Mouse (Mus musculus) CD4-positive, CD25-positive, alpha-beta regulatory T cell (primary cell): ENCODE results near the gene Nags. TPM values are rescaled to one million over a fixed set of nuclear protein-coding genes. Genes with fewer than 3 reads are reported as not detected.

Experiments used
- polyA plus RNA-seq: library from polyadenylated mRNA; unstranded; fragments of 100-300 nt; shearing (Covaris generic); gene quantifications from one replicate; pipeline ENCODE4 v1.2.1, GENCODE M21; 2017

Gene Nags
- polyA plus RNA-seq = not detected

DNA sequence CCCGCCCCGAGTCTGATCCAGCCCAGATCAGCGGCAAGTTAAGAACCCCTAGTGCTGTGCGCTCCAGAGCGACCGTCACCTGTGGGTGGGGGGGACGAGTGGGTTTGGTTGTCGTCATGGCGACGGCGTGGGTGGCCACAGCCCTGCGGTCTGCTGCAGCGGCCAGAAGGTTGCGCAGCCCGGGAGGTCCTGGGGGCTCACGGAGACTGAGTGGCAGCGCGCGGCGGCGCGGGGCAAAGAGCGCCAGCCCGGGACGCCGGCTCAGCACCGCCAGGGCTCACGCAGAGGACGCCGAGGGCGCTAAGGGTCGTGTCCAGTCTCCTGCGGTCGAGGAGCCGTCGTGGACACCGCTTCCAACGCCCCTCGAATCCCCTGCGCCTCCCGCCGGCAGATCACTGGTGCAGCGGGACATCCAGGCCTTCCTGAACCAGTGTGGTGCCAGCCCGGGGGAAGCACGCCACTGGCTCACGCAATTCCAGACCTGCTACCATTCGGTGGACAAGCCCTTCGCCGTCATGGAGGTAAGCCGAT is at the start of gene Nags:
Gene Nags, plus strand, starts transcription at position 43 of the 531 bp plus-strand sequence.

DNA sequence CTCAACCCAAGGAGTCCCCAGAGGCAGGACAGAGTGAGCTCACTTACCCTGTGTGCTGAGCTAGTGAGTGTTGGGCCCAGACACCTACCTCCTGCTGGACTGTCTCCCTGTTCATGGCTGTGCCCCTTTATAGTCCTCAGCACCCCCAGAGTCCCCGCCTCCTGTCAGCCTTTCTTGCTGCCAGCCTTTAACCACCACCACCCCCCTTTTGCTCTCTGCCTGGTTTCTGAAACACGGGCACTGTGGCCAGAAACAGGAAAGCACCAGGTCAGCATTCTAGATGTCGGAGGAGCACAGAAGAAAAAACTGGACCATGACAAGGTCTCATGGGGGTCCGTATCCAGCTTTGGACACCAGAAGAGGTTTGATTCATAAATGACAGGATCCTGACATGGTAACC is 44.1 kb upstream of the Nags start, which contains the start of gene Ppy:
Gene Ppy, minus strand, starts transcription at position 101 of the 400 bp plus-strand sequence.

DNA sequence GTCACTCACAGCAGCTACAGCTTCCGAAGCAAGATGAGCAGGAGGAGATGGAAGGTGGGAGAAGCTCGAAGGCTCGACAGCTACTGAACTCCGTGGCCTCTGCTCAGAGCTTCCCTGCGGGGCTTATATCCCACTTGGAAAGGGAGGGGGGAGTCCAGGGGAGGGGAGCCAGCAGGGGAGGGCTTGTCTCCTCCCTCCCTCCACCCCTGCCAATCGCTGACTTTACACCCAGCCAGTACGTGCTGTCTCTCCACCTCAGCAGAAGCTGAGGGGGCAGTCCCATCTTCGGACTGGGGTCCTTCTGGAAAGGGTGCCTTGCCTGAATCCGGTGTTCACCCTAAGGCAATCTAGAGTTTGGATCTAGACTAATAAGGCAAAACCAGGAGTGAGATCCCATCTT is 37.6 kb upstream of the Nags start, which contains the start of gene Pyy:
Gene Pyy, minus strand, starts transcription at position 101 of the 400 bp plus-strand sequence.

DNA sequence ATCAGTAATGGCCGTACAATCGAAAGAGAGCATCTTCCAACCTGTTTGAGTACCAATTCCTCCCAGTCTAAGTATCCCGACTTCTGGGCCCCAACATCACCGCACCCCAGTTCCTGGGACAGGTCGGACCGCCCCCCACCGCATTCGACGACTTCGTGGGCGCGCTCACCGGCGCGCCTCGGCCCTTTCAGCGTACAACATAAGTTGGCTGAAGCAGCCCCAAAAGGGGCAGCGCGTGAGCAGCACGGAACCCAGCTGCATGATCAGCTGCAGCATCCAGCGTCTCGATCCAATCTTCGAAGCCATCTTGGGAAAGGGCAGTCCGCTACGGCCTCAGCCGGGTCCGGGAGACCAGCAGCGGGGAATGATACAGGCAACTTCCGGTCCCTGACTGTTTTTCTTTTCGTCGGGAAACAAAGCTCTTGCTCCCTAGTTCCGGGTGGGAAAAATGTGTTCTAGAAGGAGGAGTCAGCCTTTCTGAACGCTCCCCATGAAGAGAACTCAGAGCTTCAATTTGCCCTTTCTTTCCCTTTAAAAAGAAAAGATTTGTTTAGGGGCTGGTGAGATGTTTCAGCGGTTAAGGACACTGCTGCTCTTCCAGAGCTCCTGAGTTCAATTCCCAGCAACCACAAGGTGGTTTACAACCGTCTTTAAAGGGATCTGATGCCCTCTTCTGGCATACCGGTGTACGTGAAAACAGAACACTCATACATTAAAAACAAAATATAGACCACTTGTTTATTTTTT is 10.9 kb downstream of the Nags start, which contains the start of gene Tmem101:
Gene Tmem101, minus strand, starts transcription at position 366 of the 747 bp plus-strand sequence.

DNA sequence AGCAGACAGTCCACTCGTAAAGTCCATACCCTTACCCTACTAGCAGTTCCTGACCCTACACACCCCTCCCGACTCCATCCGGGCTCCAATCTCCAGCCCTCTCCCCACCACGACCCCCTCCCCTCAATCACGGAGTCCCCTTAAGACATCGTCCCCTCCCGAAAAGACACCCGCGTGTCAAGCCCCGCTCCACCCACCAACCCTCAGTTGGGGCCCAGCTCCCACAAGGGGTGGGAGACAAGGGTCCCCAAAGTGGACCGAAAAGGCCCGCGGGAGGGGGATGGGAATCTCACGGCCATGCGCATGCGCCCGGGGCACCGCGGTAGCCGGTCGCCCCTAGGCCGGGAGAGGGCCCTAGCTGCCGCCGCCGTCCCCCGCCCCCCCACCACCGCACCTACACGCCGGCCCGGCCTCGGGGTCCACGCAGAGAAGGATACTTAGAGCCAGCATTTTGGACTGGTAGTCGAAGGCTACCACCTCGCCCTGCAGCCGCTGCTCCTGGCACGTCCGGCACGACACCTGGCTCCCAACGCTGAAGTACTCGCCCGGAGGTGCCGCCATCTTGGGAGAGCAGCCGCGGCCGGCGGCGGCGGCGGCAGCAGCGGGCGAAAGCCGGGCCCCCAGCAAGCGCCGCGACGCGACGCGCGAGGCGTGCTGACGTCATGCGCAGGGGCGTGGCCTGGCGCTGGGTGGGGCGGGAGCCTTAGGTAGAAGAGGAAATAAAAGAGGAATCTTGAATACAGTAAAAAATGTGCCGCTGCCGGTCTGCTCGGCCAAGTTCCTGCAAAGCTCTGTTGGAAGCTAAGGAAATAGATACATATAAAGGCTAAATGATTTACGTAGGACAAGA is 39.6 kb downstream of the Nags start, which contains the start of gene Lsm12:
Gene Lsm12, minus strand, starts transcription at position 651 of the 850 bp plus-strand sequence.

DNA sequence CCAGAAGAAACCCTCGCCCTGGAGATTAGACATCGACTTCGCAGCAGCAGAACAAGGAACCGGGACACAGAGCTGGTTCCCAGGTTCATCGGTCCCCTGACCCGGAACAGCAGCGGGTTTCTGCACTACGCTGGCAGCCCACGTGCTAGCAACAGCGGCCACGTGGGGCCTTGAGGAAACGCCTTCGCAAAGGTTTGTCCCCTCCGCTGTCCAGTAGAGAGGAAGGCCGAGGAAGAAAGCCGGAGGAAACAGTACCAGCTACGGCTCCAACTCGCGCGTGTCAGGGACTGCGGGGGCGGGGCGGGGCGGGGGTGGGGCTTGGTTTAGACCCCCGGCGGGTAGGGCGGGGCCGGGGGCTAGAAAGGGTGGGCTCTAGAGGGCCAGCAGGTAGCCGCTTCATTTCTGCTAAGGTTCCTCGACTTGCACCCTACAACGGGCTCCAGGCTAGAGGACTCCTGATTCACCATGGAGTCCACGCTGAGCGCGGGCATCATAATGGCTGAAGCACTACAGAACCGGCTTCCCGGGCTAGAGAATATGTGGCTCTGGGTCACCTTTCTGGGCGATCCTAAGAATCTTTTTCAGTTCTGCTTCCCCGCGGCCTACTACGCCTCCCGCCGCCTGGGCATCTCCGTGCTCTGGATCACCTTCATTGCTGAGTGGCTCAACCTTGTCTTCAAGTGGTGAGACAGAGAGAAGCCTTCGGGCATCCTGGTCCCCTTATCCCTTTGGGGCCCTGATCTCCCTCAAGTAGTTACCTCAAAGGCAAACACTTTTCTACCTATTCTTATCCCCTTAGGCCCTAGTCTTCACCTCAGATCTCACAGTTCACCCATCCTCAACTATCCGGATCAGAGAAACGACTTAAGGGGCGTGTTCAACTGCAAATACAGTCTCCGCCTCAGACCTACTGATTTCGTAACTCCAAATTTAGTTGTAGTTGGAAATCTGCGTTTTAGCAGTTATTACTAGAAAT is 44.4 kb downstream of the Nags start, which contains the start of gene G6pc3:
Gene G6pc3, plus strand, starts transcription at position 160 of the 976 bp plus-strand sequence.

Other genes starting within 250 kb of the Nags start
- gene Sost, start 178.5 kb upstream of the Nags start, polyA plus RNA-seq = not detected
- not detected for gene Cfap97d1, start 161.2 kb upstream of the Nags start, polyA plus RNA-seq
- gene Dusp3, start 158.5 kb upstream of the Nags start, polyA plus RNA-seq = 0.14 TPM
- gene Mpp3, start 117.1 kb upstream of the Nags start, polyA plus RNA-seq = 0.12 TPM
- gene Cd300lg, start 104.0 kb upstream of the Nags start, polyA plus RNA-seq = not detected
- gene Mpp2, start 57.0 kb upstream of the Nags start, polyA plus RNA-seq = 1.8 TPM
- gene Ppy, start 44.2 kb upstream of the Nags start, polyA plus RNA-seq = not detected
- not detected for gene Pyy, start 37.7 kb upstream of the Nags start, polyA plus RNA-seq
- 8.5 TPM for gene Tmem101, start 10.9 kb downstream of the Nags start, polyA plus RNA-seq
- gene Lsm12, start 39.8 kb downstream of the Nags start, polyA plus RNA-seq = 74.0 TPM
- gene G6pc3, start 44.1 kb downstream of the Nags start, polyA plus RNA-seq = 40.2 TPM
- 34.6 TPM for gene Hdac5, start 84.7 kb downstream of the Nags start, polyA plus RNA-seq
- gene BC030867, start 103.4 kb downstream of the Nags start, polyA plus RNA-seq = 0.25 TPM
- not detected for gene Asb16, start 123.2 kb downstream of the Nags start, polyA plus RNA-seq
- gene Tmub2, start 139.4 kb downstream of the Nags start, polyA plus RNA-seq = 60.1 TPM
- 19.2 TPM for gene Atxn7l3, start 151.1 kb downstream of the Nags start, polyA plus RNA-seq
- gene Ubtf, start 174.2 kb downstream of the Nags start, polyA plus RNA-seq = 138 TPM
- 0.13 TPM for gene Slc4a1, start 220.7 kb downstream of the Nags start, polyA plus RNA-seq
- 28.6 TPM for gene Rundc3a, start 247.9 kb downstream of the Nags start, polyA plus RNA-seq